Mouse (Mus musculus) forebrain, embryonic 14.5 days (tissue): ENCODE results near the gene Pibf1. TPM values are rescaled to one million over a fixed set of nuclear protein-coding genes. Genes with fewer than 3 reads are reported as not detected.

Source experiments
- ATAC-seq: fragments of 200-750 bp; cut with Nextera tagmentation; 2 replicates; pipeline ENCODE4 v1.8.0; 2017; ENCODE audit warnings: mild to moderate bottlenecking, moderate library complexity
- DNase-seq: peaks from one replicate; pipeline ENCODE4 v3.0.0-alpha.2; 2015; ENCODE audit warnings: low spot score
- H3K27ac ChIP-seq: fragments of 300-500 bp; sonication (generic); 2 replicates; pipeline ENCODE4 v1.5.1; 2014; ENCODE audit warnings: low read depth, mild to moderate bottlenecking, control low read depth, low read length, moderate library complexity
- H3K27me3 ChIP-seq: fragments of 300-500 bp; sonication (generic); replicated peaks from 2 replicates; pipeline ENCODE4 v1.6.1; 2014; ENCODE audit warnings: low read length, control low read depth, mixed read lengths; ENCODE audit not compliant: control insufficient read depth, insufficient read depth
- H3K36me3 ChIP-seq: fragments of 300-500 bp; sonication (generic); 2 replicates; pipeline ENCODE4 v1.6.1; 2014; ENCODE audit warnings: low read length, control low read depth; ENCODE audit not compliant: control insufficient read depth, insufficient read depth
- H3K4me1 ChIP-seq: fragments of 300-500 bp; sonication (generic); 2 replicates; pipeline ENCODE4 v1.6.1; 2014; ENCODE audit warnings: antibody characterized with exemption, low read length, control low read depth; ENCODE audit not compliant: control insufficient read depth, insufficient read depth
- H3K4me2 ChIP-seq: fragments of 300-500 bp; sonication (generic); 2 replicates; pipeline ENCODE4 v1.6.1; 2014; ENCODE audit warnings: mild to moderate bottlenecking, control low read depth, low read length
- H3K4me3 ChIP-seq: fragments of 300-500 bp; sonication (generic); 2 replicates; pipeline ENCODE4 v1.5.1; 2014; ENCODE audit warnings: low read depth, low read length, control low read depth
- H3K9ac ChIP-seq: fragments of 300-500 bp; sonication (generic); 2 replicates; pipeline ENCODE4 v1.6.1; 2014; ENCODE audit warnings: mild to moderate bottlenecking, low read length, control low read depth, moderate library complexity
- H3K9me3 ChIP-seq: fragments of 300-500 bp; sonication (generic); replicated peaks from 2 replicates; pipeline ENCODE4 v1.6.1; 2016; ENCODE audit warnings: low read length, control low read depth, mixed read lengths; ENCODE audit not compliant: control insufficient read depth
- WGBS: fragments of 180-500 bp; shearing (Covaris S2); extraction: QIAGEN DNeasy Blood & Tissue Kit; methylation state at CpG from one replicate; pipeline ENCODE4 v1.1.7; 2014; 5-methylcytosine and 5-hydroxymethylcytosine counted together
- polyA plus RNA-seq: library from polyadenylated mRNA; unstranded; fragments of >200 nt; fragmentation: Nextera tagmentation; extraction: Ambion mirVana; gene quantifications from 2 replicates; pipeline ENCODE4 v1.2.1, GENCODE M21; 2014

The Pibf1 gene
- polyA plus RNA-seq, 1 experiment from 2014 or later = 20.2 TPM

DNA sequence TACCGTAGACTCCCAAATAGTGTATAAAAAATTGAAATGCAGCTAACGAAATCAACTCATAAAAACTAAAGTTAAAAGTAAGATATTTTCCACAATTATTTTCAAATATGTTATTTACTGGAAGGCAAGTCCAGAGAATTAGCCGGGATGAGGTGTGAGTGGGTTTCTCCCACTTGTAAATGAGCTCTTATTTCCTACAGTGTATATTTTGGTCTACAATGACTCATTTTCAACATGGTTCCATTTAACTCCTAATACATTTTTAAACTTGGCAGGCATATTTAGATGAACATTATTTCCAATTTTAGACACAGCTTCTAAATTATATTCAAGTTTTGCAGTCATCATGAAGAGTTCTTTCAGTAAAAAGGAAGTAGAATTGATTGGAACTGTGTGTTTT, 63.8 kb downstream of the Pibf1 start:
- DNase-seq (no peak), ATAC-seq (no peak)
- Histone ChIP-seq H3K27ac (no peak overlapping the region), H3K9ac (no peak overlapping the region), H3K36me3 (peaks cover 4% of the 10 kb centered on the region; the same call in 1 of the 2 replicates), H3K4me1 (no peaks in the 10 kb centered on the region), H3K9me3 (no peaks in the 10 kb centered on the region), H3K4me2 (no peak overlapping the region), H3K27me3 (no peaks in the 10 kb centered on the region), H3K4me3 (no peak overlapping the region)
- WGBS = 98% methylated on average over 3 of the region's 3 CpGs

DNA sequence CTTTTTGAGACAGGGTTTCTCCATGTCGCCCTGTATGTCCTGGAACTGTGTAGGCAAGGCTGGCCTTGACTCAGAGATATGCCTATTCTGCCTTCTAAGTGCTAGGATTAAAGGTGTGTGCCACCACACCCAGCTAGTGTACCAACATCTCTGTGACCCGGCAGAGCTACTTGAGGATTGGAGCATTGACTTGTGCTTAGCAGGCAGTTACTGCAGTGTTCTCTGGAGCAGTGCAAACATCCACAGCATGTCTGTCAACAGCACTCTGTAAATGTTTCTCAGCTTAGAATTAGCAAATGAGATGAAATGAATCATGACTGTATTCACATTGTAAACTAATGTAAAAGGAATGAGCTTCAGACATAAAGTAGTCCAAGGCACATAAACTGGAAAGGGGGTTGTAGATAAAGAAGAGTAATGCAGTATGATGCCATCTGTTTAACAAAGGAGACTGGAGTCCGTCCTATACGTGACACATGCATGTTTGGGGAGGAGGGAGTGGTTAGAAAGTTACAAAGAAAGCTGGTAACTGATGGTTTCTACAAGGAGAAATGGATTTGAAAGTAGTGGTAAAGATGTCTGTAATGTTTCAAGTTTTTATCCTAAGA, 75.0 kb downstream of the Pibf1 start:
- Histone ChIP-seq H3K36me3 (0 out of 2 replicates have a peak, but pooled peaks cover 2% of the 10 kb centered on the region), H3K9me3 (no peaks in the 10 kb centered on the region), H3K4me1 (no peaks in the 10 kb centered on the region), H3K27me3 (no peaks in the 10 kb centered on the region), H3K27ac (no peak overlapping the region), H3K4me3 (no peak overlapping the region), H3K9ac (no peak overlapping the region), H3K4me2 (no peak overlapping the region)
- ATAC-seq (no peak), DNase-seq (no peak)
- 82% methylated on average over 4 of the region's 4 CpGs for WGBS

- Histone ChIP-seq H3K9ac (no peak overlapping the region), H3K4me2 (no peak overlapping the region), H3K4me3 (no peak overlapping the region), H3K27ac (no peak overlapping the region), H3K9me3 (no peaks in the 10 kb centered on the region), H3K4me1 (no peaks in the 10 kb centered on the region), H3K36me3 (0 out of 2 replicates have a peak, but pooled peaks cover 5% of the 10 kb centered on the region), H3K27me3 (no peaks in the 10 kb centered on the region)
- 44% methylated on average over 9 of the region's 9 CpGs for WGBS
- ATAC-seq (no peak), DNase-seq (no peak)
Measured at GRCm38 (mm10) chr14:99176559-99176958, 77.3 kb downstream of the Pibf1 start.

DNA sequence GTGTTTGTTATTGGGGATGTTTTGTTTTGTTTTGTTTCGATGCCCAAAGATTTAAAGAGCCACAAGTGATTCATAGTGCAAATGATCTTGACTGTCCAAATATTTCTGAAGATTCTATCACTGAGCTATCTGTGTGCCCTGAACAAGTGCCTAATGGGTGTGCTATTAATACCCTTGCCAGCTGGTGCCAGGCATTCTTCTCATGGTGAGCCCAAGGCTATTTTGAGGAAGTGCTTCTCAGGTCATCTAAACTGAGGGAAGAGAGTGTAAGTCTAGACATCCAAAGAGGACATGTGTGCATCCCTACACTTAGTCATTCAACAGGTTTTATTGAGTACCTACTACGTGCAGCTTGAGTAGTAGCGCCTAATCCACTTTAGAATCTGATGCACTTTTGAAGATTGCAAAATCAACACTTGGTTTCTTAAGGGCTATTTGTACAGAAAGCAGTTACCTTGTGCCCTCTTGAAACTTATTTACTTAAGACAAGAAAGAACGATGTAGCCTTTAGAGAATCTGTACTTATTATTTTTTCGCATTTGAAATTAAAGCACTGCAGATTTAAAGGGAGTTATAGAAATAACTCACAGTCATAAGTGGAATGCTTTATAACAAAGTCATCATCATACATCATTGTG, 91.0 kb downstream of the Pibf1 start:
- H3K36me3 ChIP-seq = peaks cover 7% of the 10 kb centered on the region
- no peak overlapping the region for H3K27ac ChIP-seq
- no peaks in the 10 kb centered on the region for H3K27me3 ChIP-seq
- no peaks in the 10 kb centered on the region for H3K4me1 ChIP-seq
- ATAC-seq (no peak), DNase-seq (no peak)
- H3K9ac ChIP-seq = no peak overlapping the region
- no peaks in the 10 kb centered on the region for H3K9me3 ChIP-seq
- WGBS = 98% methylated on average over 5 of the region's 5 CpGs
- H3K4me3 ChIP-seq = no peak overlapping the region
- H3K4me2 ChIP-seq = no peak overlapping the region

- Histone ChIP-seq H3K4me2 (no peak overlapping the region), H3K4me1 (no peaks in the 10 kb centered on the region), H3K9me3 (no peaks in the 10 kb centered on the region), H3K4me3 (no peak overlapping the region), H3K27me3 (no peaks in the 10 kb centered on the region), H3K9ac (no peak overlapping the region), H3K27ac (no peak overlapping the region), H3K36me3 (no peaks in the 10 kb centered on the region)
- no peak for DNase-seq
- no peak for ATAC-seq
- WGBS = 97% methylated on average over 2 of the region's 2 CpGs
Measured at GRCm38 (mm10) chr14:99205865-99206264, 106.6 kb downstream of the Pibf1 start.

- Histone ChIP-seq H3K4me2 (no peak overlapping the region), H3K9me3 (no peaks in the 10 kb centered on the region), H3K9ac (no peak overlapping the region), H3K4me3 (no peak overlapping the region), H3K36me3 (no peaks in the 10 kb centered on the region), H3K4me1 (no peaks in the 10 kb centered on the region), H3K27ac (no peak overlapping the region), H3K27me3 (no peaks in the 10 kb centered on the region)
- DNase-seq = no peak
- no peak for ATAC-seq
- WGBS = 98% methylated on average over 5 of the region's 5 CpGs
Measured at GRCm38 (mm10) chr14:99206591-99206990, 107.4 kb downstream of the Pibf1 start.

GRCm38 (mm10) chr14:99210431-99210830, 111.2 kb downstream of the Pibf1 start:
- Histone ChIP-seq H3K36me3 (no peaks in the 10 kb centered on the region), H3K27ac (no peak overlapping the region), H3K27me3 (no peaks in the 10 kb centered on the region), H3K4me1 (no peaks in the 10 kb centered on the region), H3K4me3 (no peak overlapping the region), H3K9ac (no peak overlapping the region), H3K4me2 (no peak overlapping the region), H3K9me3 (no peaks in the 10 kb centered on the region)
- DNase-seq (no peak), ATAC-seq (no peak)
- WGBS = 87% methylated on average over 5 of the region's 5 CpGs

DNA sequence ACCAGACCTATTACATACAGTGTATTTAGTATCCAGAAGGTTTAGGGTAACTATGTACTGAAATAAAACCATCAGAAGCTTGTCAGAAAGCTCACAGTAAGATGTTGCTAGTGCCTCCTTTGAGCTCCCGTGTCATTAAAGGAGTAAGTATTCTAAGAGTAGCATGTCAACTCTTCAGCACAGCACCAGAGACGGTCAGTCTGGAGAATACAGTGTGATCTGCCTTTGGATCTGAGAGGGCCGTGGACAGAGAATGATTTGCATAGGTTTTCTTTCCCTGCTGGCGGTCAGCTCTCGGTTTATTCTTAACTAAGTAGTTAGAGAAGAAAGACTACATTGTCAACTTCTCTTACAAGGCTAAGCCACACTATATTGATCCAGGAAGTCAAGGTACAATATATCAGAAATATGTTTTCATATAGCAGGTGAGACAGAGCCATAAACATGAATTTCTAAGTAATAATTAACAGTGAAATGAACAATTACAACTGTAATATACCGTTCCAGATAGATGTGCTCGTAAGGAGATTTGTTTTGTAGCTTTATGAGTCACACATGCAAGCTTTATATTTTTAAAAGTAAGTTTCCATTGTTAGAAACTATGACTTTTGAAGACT, 119.3 kb downstream of the Pibf1 start:
- DNase-seq = no peak
- no peaks in the 10 kb centered on the region for H3K9me3 ChIP-seq
- H3K4me2 ChIP-seq = no peak overlapping the region
- no peak for ATAC-seq
- no peaks in the 10 kb centered on the region for H3K27me3 ChIP-seq
- no peak overlapping the region for H3K9ac ChIP-seq
- no peak overlapping the region for H3K27ac ChIP-seq
- WGBS = 80% methylated on average over 7 of the region's 7 CpGs
- no peak overlapping the region for H3K4me3 ChIP-seq
- 0 out of 2 replicates have a peak, but pooled peaks cover 3% of the 10 kb centered on the region for H3K4me1 ChIP-seq
- H3K36me3 ChIP-seq = no peaks in the 10 kb centered on the region

DNA sequence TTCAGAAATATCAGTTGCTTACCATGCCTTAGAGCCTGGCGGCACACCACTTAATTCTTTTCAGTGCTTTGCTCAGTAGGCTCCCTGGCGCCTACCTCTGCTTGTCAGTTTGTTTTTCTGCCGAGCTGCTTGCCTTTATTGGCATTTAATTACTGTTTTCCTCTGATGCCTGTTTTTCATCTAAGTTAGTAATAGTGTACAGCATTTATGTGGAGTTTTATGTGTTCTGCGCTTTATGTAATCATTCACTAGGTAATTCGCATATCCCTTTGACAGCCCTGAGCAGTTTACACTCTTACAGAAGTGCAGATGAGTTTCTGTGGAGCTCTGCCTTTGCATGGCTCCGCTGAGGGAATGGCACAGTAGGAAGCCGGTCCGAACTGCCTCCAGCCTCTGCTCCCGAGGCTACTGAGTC, 120.5 kb downstream of the Pibf1 start:
- 0 out of 2 replicates have a peak, but pooled peaks cover 3% of the 10 kb centered on the region for H3K4me1 ChIP-seq
- H3K27ac ChIP-seq = no peak overlapping the region
- H3K36me3 ChIP-seq = 0 out of 2 replicates have a peak, but pooled peaks cover 3% of the 10 kb centered on the region
- no peak overlapping the region for H3K9ac ChIP-seq
- H3K27me3 ChIP-seq = no peaks in the 10 kb centered on the region
- ATAC-seq = peak; percentile 29; the same call in 1 of the 2 replicates
- 9% methylated on average over 9 of the region's 9 CpGs for WGBS
- H3K4me2 ChIP-seq = no peak overlapping the region
- no peaks in the 10 kb centered on the region for H3K9me3 ChIP-seq
- H3K4me3 ChIP-seq = no peak overlapping the region
- DNase-seq = peak; percentile 37
